Mouse (Mus musculus) liver, embryonic 14.5 days (tissue): ENCODE measurements around the gene Eea1.

Source experiments
- CTCF ChIP-seq: IDR thresholded peaks from 2 replicates; pipeline ENCODE4 v1.5.1; 2016; ENCODE audit warnings: antibody characterized with exemption, low read depth, control low read depth
- EP300 ChIP-seq: IDR thresholded peaks from 2 replicates; pipeline ENCODE4 v1.6.1; 2016; ENCODE audit warnings: antibody characterized with exemption, low read depth

GRCm38 (mm10) chr10:96089744-96090143, 149.3 kb downstream of the Eea1 start:
- no peak for TF ChIP-seq CTCF
- TF ChIP-seq EP300: no peak
